ENCODE assay signal across 8 mouse cellular contexts in the genomic region with DNA sequence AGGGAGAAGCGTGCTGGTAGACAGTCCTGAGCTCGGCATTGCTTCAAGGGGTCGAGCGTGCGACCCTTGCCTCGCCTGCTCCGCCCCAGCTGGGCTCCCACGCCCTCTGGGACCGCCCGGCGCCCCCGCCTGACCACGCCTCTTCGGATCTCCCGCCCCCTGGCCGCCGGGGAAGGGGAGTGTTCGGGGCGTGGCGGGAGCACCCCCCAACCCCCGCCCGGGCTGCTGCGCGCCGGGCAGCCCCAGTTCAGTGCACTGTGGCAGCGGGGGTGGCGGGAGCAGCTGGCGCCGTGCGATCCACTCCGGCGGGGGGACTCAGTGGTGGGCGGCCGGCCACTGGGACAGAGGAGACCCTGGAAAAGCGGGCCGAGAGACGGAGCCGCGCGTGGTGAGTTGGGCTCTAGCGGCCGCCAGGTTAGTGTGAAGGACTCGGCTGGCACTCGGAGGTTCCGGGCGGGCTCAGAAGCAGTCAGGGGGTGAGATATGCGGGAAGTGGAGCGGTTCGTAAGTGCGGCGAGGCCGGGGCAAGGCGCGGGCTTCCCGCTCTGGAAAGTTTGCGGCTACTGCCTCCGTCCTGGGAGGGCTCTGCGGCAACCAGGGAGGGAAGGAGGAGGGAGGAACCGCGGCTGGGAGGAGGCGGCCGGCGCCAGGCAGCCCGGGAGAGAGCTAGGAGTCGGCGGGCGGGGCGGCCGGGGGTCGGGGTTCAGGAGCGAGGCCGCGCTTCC. TPM values are rescaled to one million over a fixed set of nuclear protein-coding genes. Genes with fewer than 3 reads are reported as not detected.
A peak's percentile ranks its signal among the peaks of the same experiment; 100 is the strongest.
DNase-seq lines count a peak whose midpoint lies in the region; ATAC-seq and TF ChIP-seq lines count a peak whose summit lies in the region.

Gene Fgfr3, plus strand, starts transcription at position 134 of the 725 bp plus-strand sequence.

- in situ Hi-C loops in CH12.LX (cut with MboI; ENCODE audit: low pct_ligation_motif_present, low pct_unique_long_range_greater_than_20kb, low sequenced_read_pairs) = no loop called here

- dilution Hi-C loops in CH12.LX (cut with MboI; ENCODE audit: extremely low pct_ligation_motif_present, extremely low pct_unique_long_range_greater_than_20kb, low sequenced_read_pairs) = no loop called here

- peak; percentile 56 for ATAC-seq in forebrain, embryonic 15.5 days (replicated peaks)
- ATAC-seq in megakaryocyte-erythroid progenitor cell, adult 5-6 weeks (replicated peaks; ENCODE audit: low FRiP score, low TSS enrichment, poor library complexity, severe bottlenecking) = no peak

- no peak within 1 kb of the TSS for H3K27ac ChIP-seq in CH12.LX (ENCODE audit: insufficient read depth, low read depth)
- H3K27ac ChIP-seq in forebrain, embryonic 15.5 days (replicated peaks) = peak within 1 kb of the TSS; percentile 75
- peak within 1 kb of the TSS; percentile 96 for H3K27ac ChIP-seq in hindbrain, embryonic 10.5 days
- H3K27ac ChIP-seq in small intestine, adult 2 months (ENCODE audit: insufficient read depth, low read depth, low read length) = peak within 1 kb of the TSS; percentile 25; the same call in 1 of the 2 replicates

- TF ChIP-seq CTCF in CH12.LX (conservative IDR thresholded peaks at IDR 0.05 in 1 of 2, IDR thresholded peaks at IDR 0.05 in 1 of 2; ENCODE audit: low read depth in 2 of 2, low read length in 2 of 2) = no peak
- no peak for TF ChIP-seq CTCF in small intestine, adult 2 months (IDR thresholded peaks at IDR 0.05; ENCODE audit: extremely low read depth, insufficient read length, insufficient replicate concordance, low read depth, low read length)

- peaks cover 81% of the 10 kb centered on the region for H3K27me3 ChIP-seq in CH12.LX (replicated peaks)
- 0 out of 2 replicates have a peak, but pooled peaks cover 4% of the 10 kb centered on the region for H3K27me3 ChIP-seq in forebrain, embryonic 15.5 days
- H3K27me3 ChIP-seq in hindbrain, embryonic 10.5 days (ENCODE audit: insufficient read depth, poor library complexity, severe bottlenecking) = peaks cover 94% of the 10 kb centered on the region
- 0 out of 2 replicates have a peak, but pooled peaks cover 3% of the 10 kb centered on the region for H3K27me3 ChIP-seq in small intestine, adult 2 months (ENCODE audit: control insufficient read depth, insufficient read depth, low read length)

- peaks cover 15% of the 10 kb centered on the region for H3K9me3 ChIP-seq in CH12.LX (replicated peaks; ENCODE audit: low read length)
- H3K9me3 ChIP-seq in forebrain, embryonic 15.5 days = no peaks in the 10 kb centered on the region
- H3K9me3 ChIP-seq in hindbrain, embryonic 10.5 days = no peaks in the 10 kb centered on the region

- WGBS in forebrain, embryonic 15.5 days = under 1% methylated on average over 70 of the region's 73 CpGs
- WGBS in hindbrain, embryonic 10.5 days = under 1% methylated on average over 73 of the region's 73 CpGs
- WGBS in small intestine, adult 2 months = under 1% methylated on average over 73 of the region's 73 CpGs

- H3K4me3 ChIP-seq in CH12.LX (replicated peaks in 1 of 3; ENCODE audit: low read depth in 2 of 3, low read length in 2 of 3, poor library complexity in 1 of 3) = peak within 1 kb of the TSS; percentile 32 to 50 (median 39)
- peak within 1 kb of the TSS; percentile 73 for H3K4me3 ChIP-seq in forebrain, embryonic 15.5 days
- H3K4me3 ChIP-seq in hindbrain, embryonic 10.5 days = peak within 1 kb of the TSS; percentile 71
- H3K4me3 ChIP-seq in small intestine, adult 2 months (ENCODE audit: low read depth, low read length) = peak within 1 kb of the TSS; percentile 64

- H3K79me2 ChIP-seq in CH12.LX (replicated peaks; ENCODE audit: control insufficient read depth, extremely low read depth, insufficient read depth, poor library complexity, severe bottlenecking) = no peaks in the 10 kb centered on the region

- TF ChIP-seq RAD21 in CH12.LX (IDR thresholded peaks at IDR 0.05; ENCODE audit: low read depth, low read length) = no peak

- TF ChIP-seq EP300 in CH12.LX (IDR thresholded peaks at IDR 0.05; ENCODE audit: low read length) = no peak

- no peak for DNase-seq in CH12.LX (ENCODE audit: extremely low read depth)
- peak; percentile 70 to 87 for DNase-seq in adrenal gland, adult (ENCODE audit: inconsistent age in 2 of 2, low spot score in 1 of 2)
- peak; percentile 83 for DNase-seq in hindbrain, embryonic 10.5 days (ENCODE audit: low spot score)
- peak; percentile 54 to 72 for DNase-seq in layer of hippocampus, postnatal 10 days (ENCODE audit: low spot score in 2 of 2)
- peak; percentile 86 for DNase-seq in lung, postnatal 10 days

- H3K4me1 ChIP-seq in CH12.LX (ENCODE audit: control insufficient read depth in 1 of 2, insufficient read depth in 2 of 2) = peaks cover 0 to 28% of the 10 kb centered on the region in 2 experiments; a peak in 2 of 4 replicates
- H3K4me1 ChIP-seq in forebrain, embryonic 15.5 days = peaks cover 53% of the 10 kb centered on the region
- peaks cover 89% of the 10 kb centered on the region for H3K4me1 ChIP-seq in hindbrain, embryonic 10.5 days (replicated peaks)
- H3K4me1 ChIP-seq in small intestine, adult 2 months (ENCODE audit: control insufficient read depth, insufficient read depth, insufficient read length, low read length) = peaks cover 26% of the 10 kb centered on the region

- H3K9ac ChIP-seq in CH12.LX (ENCODE audit: insufficient read depth, low read depth) = peak within 1 kb of the TSS; percentile 22
- peak within 1 kb of the TSS; percentile 72 for H3K9ac ChIP-seq in forebrain, embryonic 15.5 days (replicated peaks)

- TF ChIP-seq POLR2A in CH12.LX (IDR thresholded peaks at IDR 0.05; ENCODE audit: low read depth, low read length) = peak; percentile 27; the same call in 1 of the 2 replicates
- TF ChIP-seq POLR2A in small intestine, adult 2 months (IDR thresholded peaks at IDR 0.05; ENCODE audit: low read depth, low read length) = peak; percentile 57

- peak within 1 kb of the TSS; percentile 79 for H3K4me2 ChIP-seq in CH12.LX (ENCODE audit: insufficient read depth, low read depth, poor library complexity, severe bottlenecking)
- peak within 1 kb of the TSS; percentile 95 for H3K4me2 ChIP-seq in forebrain, embryonic 15.5 days (replicated peaks)

- H3K36me3 ChIP-seq in CH12.LX (replicated peaks in 1 of 2; ENCODE audit: control insufficient read depth in 1 of 2, insufficient read depth in 1 of 2, low read length in 1 of 2) = no peaks in the 10 kb centered on the region
- H3K36me3 ChIP-seq in forebrain, embryonic 15.5 days = no peaks in the 10 kb centered on the region
- peaks cover 34% of the 10 kb centered on the region for H3K36me3 ChIP-seq in hindbrain, embryonic 10.5 days
- no peaks in the 10 kb centered on the region for H3K36me3 ChIP-seq in small intestine, adult 2 months (ENCODE audit: control insufficient read depth, insufficient read depth, low read length)

TF ChIP-seq in CH12.LX, 34 proteins besides CTCF, POLR2A, EP300 and RAD21:
- TF ChIP-seq ELF1 (IDR thresholded peaks at IDR 0.05; ENCODE audit: low read depth, low read length) (peak; percentile 8; the same call in 1 of the 2 replicates), TCF12 (IDR thresholded peaks at IDR 0.05; ENCODE audit: low read depth, low read length) (peak; percentile 35; the same call in 1 of the 2 replicates), USF1 (IDR thresholded peaks at IDR 0.05; ENCODE audit: low read depth, low read length) (no peak)

RNA-seq across cellular contexts. Expression of gene Fgfr3, which starts in this region (rescaled TPM):
- total RNA-seq in CH12.LX (2012; rRNA removed) (0.76 and 1.2 TPM in 2 replicates), CH12.LX (2014; rRNA removed) (0.12 and 0.19 TPM in 2 replicates)
- polyA plus RNA-seq in CH12.LX (2012; ENCODE audit: insufficient read length, low read depth) = 0.23 and 0.35 TPM in 2 replicates
- 32.9 and 44.3 TPM in 2 replicates for polyA plus RNA-seq in forebrain, embryonic 15.5 days (2015; fragmentation: Nextera tagmentation; extraction: Ambion mirVana)
- 80.5 and 84.6 TPM in 2 replicates for polyA plus RNA-seq in hindbrain, embryonic 10.5 days (2016; fragmentation: Nextera tagmentation; extraction: Ambion mirVana)
- total RNA-seq in layer of hippocampus, postnatal 10 days (2021) = 100 to 1,000 TPM; 123 to 134 TPM
- polyA plus RNA-seq in small intestine, adult 2 months (2012; rRNA removed) = 18.7 and 35.2 TPM in 2 replicates
- total RNA-seq in megakaryocyte-erythroid progenitor cell, adult 5-6 weeks (2014; fragmentation: Nextera tagmentation) = not detected in 2 replicates
- not detected in 2 replicates for total RNA-seq in megakaryocyte-erythroid progenitor cell, adult 5-6 weeks (2017)

Comparison
In these comparisons a context has a peak if more than half of its experiments do, and no peak if none do; other contexts are left out.
1. RNA of gene Fgfr3 (total RNA-seq): 123 to 134 TPM in layer of hippocampus, postnatal 10 days; 0.12 to 1.2 TPM in CH12.LX and not detected in megakaryocyte-erythroid progenitor cell, adult 5-6 weeks; every median in the first group is over 10 times any median in the second.
2. RNA of gene Fgfr3 (polyA plus RNA-seq): 80.5 to 84.6 TPM in hindbrain, embryonic 10.5 days, 18.7 to 35.2 TPM in small intestine, adult 2 months and 32.9 to 44.3 TPM in forebrain, embryonic 15.5 days; 0.23 to 0.35 TPM in CH12.LX; every median in the first group is over 10 times any median in the second.
3. Peak in every context shown above with its lines, with median percentiles within 50 percentile points of each other: H3K4me3 ChIP-seq.